Mouse (Mus musculus): ENCODE results near the gene Pde4d. TPM values are rescaled to one million over a fixed set of nuclear protein-coding genes. Genes with fewer than 3 reads are reported as not detected.

Gene Pde4d
- total RNA-seq, 1 experiment from 2014 or later, result 8.3 TPM

- ATAC-seq (ENCODE audit: extremely low read depth, insufficient number of reproducible peaks, low FRiP score, poor library complexity, severe bottlenecking), result no peak
Observed at GRCm38 (mm10) chr13:109820141-109820540, 1370.4 kb downstream of the Pde4d start.

GRCm38 (mm10) chr13:109820866-109821265 lies 1371.1 kb downstream of the Pde4d start:
- ATAC-seq (ENCODE audit: extremely low read depth, insufficient number of reproducible peaks, low FRiP score, poor library complexity, severe bottlenecking), result no peak

- ATAC-seq (ENCODE audit: extremely low read depth, insufficient number of reproducible peaks, low FRiP score, poor library complexity, severe bottlenecking), result no peak
Observed at GRCm38 (mm10) chr13:109821725-109822412, 1372.1 kb downstream of the Pde4d start.

GRCm38 (mm10) chr13:109822413-109823298 lies 1372.9 kb downstream of the Pde4d start:
- ATAC-seq (ENCODE audit: extremely low read depth, insufficient number of reproducible peaks, low FRiP score, poor library complexity, severe bottlenecking), result peak; percentile 96

- ATAC-seq (ENCODE audit: extremely low read depth, insufficient number of reproducible peaks, low FRiP score, poor library complexity, severe bottlenecking), result no peak
Observed at GRCm38 (mm10) chr13:109823307-109824031, 1373.7 kb downstream of the Pde4d start.

GRCm38 (mm10) chr13:109825891-109826290 lies 1376.1 kb downstream of the Pde4d start:
- no peak for ATAC-seq (ENCODE audit: extremely low read depth, insufficient number of reproducible peaks, low FRiP score, poor library complexity, severe bottlenecking)

- no peak for ATAC-seq (ENCODE audit: extremely low read depth, insufficient number of reproducible peaks, low FRiP score, poor library complexity, severe bottlenecking)
Observed at GRCm38 (mm10) chr13:109827341-109827740, 1377.6 kb downstream of the Pde4d start.

GRCm38 (mm10) chr13:109827909-109828308 lies 1378.2 kb downstream of the Pde4d start:
- no peak for ATAC-seq (ENCODE audit: extremely low read depth, insufficient number of reproducible peaks, low FRiP score, poor library complexity, severe bottlenecking)

- no peak for ATAC-seq (ENCODE audit: extremely low read depth, insufficient number of reproducible peaks, low FRiP score, poor library complexity, severe bottlenecking)
Observed at GRCm38 (mm10) chr13:109829444-109829843, 1379.7 kb downstream of the Pde4d start.

- no peak for ATAC-seq (ENCODE audit: extremely low read depth, insufficient number of reproducible peaks, low FRiP score, poor library complexity, severe bottlenecking)
Observed at GRCm38 (mm10) chr13:109834935-109835334, 1385.2 kb downstream of the Pde4d start.

- ATAC-seq (ENCODE audit: extremely low read depth, insufficient number of reproducible peaks, low FRiP score, poor library complexity, severe bottlenecking), result 0 out of 2 replicates have a peak, but pooled peaks have one; percentile 26
Observed at GRCm38 (mm10) chr13:109837453-109837852, 1387.7 kb downstream of the Pde4d start.

GRCm38 (mm10) chr13:109837921-109838320 lies 1388.2 kb downstream of the Pde4d start:
- ATAC-seq (ENCODE audit: extremely low read depth, insufficient number of reproducible peaks, low FRiP score, poor library complexity, severe bottlenecking), result no peak

- no peak for ATAC-seq (ENCODE audit: extremely low read depth, insufficient number of reproducible peaks, low FRiP score, poor library complexity, severe bottlenecking)
Observed at GRCm38 (mm10) chr13:109840251-109840650, 1390.5 kb downstream of the Pde4d start.

GRCm38 (mm10) chr13:109841140-109841822 lies 1391.5 kb downstream of the Pde4d start:
- ATAC-seq (ENCODE audit: extremely low read depth, insufficient number of reproducible peaks, low FRiP score, poor library complexity, severe bottlenecking), result no peak

- no peak for ATAC-seq (ENCODE audit: extremely low read depth, insufficient number of reproducible peaks, low FRiP score, poor library complexity, severe bottlenecking)
Observed at GRCm38 (mm10) chr13:109842982-109843381, 1393.2 kb downstream of the Pde4d start.

- no peak for ATAC-seq (ENCODE audit: extremely low read depth, insufficient number of reproducible peaks, low FRiP score, poor library complexity, severe bottlenecking)
Observed at GRCm38 (mm10) chr13:109844828-109845227, 1395.1 kb downstream of the Pde4d start.

GRCm38 (mm10) chr13:109863826-109864225 lies 1414.1 kb downstream of the Pde4d start:
- ATAC-seq (ENCODE audit: extremely low read depth, insufficient number of reproducible peaks, low FRiP score, poor library complexity, severe bottlenecking), result no peak

- no peak for ATAC-seq (ENCODE audit: extremely low read depth, insufficient number of reproducible peaks, low FRiP score, poor library complexity, severe bottlenecking)
Observed at GRCm38 (mm10) chr13:109864311-109864710, 1414.6 kb downstream of the Pde4d start.

- no peak for ATAC-seq (ENCODE audit: extremely low read depth, insufficient number of reproducible peaks, low FRiP score, poor library complexity, severe bottlenecking)
Observed at GRCm38 (mm10) chr13:109880392-109880791, 1430.6 kb downstream of the Pde4d start.
